Mouse (Mus musculus) liver, postnatal 0 days (tissue): ENCODE results near the gene Gm17359.

ENCODE experiments used
- CTCF ChIP-seq: sonication (generic); IDR thresholded peaks from 2 replicates; pipeline ENCODE4 v1.5.1; 2016; ENCODE audit warnings: antibody characterized with exemption, low read depth
- EP300 ChIP-seq: IDR thresholded peaks from 2 replicates; pipeline ENCODE4 v1.6.1; 2016; ENCODE audit warnings: antibody characterized with exemption, low read depth, mild to moderate bottlenecking

GRCm38 (mm10) chr3:79415929-79416328 lies 79.5 kb downstream of the Gm17359 start:
- TF ChIP-seq CTCF = no peak
- no peak for TF ChIP-seq EP300
